ENCODE assay signal across 8 mouse cellular contexts in genomic region chr11:47988333-47988696, GRCm38 (mm10). TPM values are rescaled to one million over a fixed set of nuclear protein-coding genes. Genes with fewer than 3 reads are reported as not detected.
DNase-seq lines count a peak whose midpoint lies in the region; ATAC-seq and TF ChIP-seq lines count a peak whose summit lies in the region.

No protein-coding gene starts in this region.

- H3K9ac ChIP-seq in hindbrain, embryonic 14.5 days = peak overlapping the region; percentile 86
- H3K9ac ChIP-seq in midbrain, embryonic 12.5 days (replicated peaks) = peak overlapping the region; percentile 73

- peak in 1 of 2 experiments; percentile 0 for DNase-seq in cerebellum, adult 2 months
- DNase-seq in cerebellum, adult 11-12 months = no peak
- DNase-seq in ovary, postnatal 36 days (ENCODE audit: low spot score) = peak; percentile 21
- DNase-seq in ovary, adult 18-20 months (ENCODE audit: low spot score) = no peak
- peak; percentile 36 for DNase-seq in hindbrain, embryonic 14.5 days (ENCODE audit: low spot score)
- no peak for DNase-seq in MN1 (ENCODE audit: low spot score)
- DNase-seq in gastrocnemius, adult 8-10 months (ENCODE audit: low spot score in 2 of 2) = no peak

- no peaks in the 10 kb centered on the region for H3K9me3 ChIP-seq in hindbrain, embryonic 14.5 days (ENCODE audit: control insufficient read depth, low read length)
- H3K9me3 ChIP-seq in midbrain, embryonic 12.5 days = no peaks in the 10 kb centered on the region

- WGBS in cerebellum, adult 2 months = under 1% methylated on average over 31 of the region's 31 CpGs
- WGBS in hindbrain, embryonic 14.5 days = under 1% methylated on average over 29 of the region's 31 CpGs
- under 1% methylated on average over 31 of the region's 31 CpGs for WGBS in midbrain, embryonic 12.5 days

- no peak overlapping the region for H3K27ac ChIP-seq in cerebellum, adult 2 months (ENCODE audit: insufficient read depth, low read length)
- peak overlapping the region; percentile 81 for H3K27ac ChIP-seq in hindbrain, embryonic 14.5 days
- H3K27ac ChIP-seq in midbrain, embryonic 12.5 days (replicated peaks) = peak overlapping the region; percentile 67; the same call in 1 of the 2 replicates

- H3K4me2 ChIP-seq in hindbrain, embryonic 14.5 days (replicated peaks) = peak overlapping the region; percentile 85
- peak overlapping the region; percentile 89 for H3K4me2 ChIP-seq in midbrain, embryonic 12.5 days (replicated peaks)

- no peaks in the 10 kb centered on the region for H3K36me3 ChIP-seq in hindbrain, embryonic 14.5 days (replicated peaks; ENCODE audit: control insufficient read depth, insufficient read depth)
- H3K36me3 ChIP-seq in midbrain, embryonic 12.5 days = no peaks in the 10 kb centered on the region

- peak overlapping the region; percentile 49 for H3K4me3 ChIP-seq in cerebellum, adult 2 months (replicated peaks; ENCODE audit: insufficient read depth, low read depth, low read length)
- peak overlapping the region; percentile 65 for H3K4me3 ChIP-seq in hindbrain, embryonic 14.5 days (replicated peaks; ENCODE audit: low read length)
- H3K4me3 ChIP-seq in midbrain, embryonic 12.5 days = peak overlapping the region; percentile 77

- no peaks in the 10 kb centered on the region for H3K4me1 ChIP-seq in cerebellum, adult 2 months (ENCODE audit: control insufficient read depth, insufficient read depth, low read length)
- H3K4me1 ChIP-seq in hindbrain, embryonic 14.5 days (replicated peaks; ENCODE audit: control insufficient read depth, insufficient read depth, low read length) = peaks cover 10% of the 10 kb centered on the region
- H3K4me1 ChIP-seq in midbrain, embryonic 12.5 days = peaks cover 8% of the 10 kb centered on the region; the same call in 1 of the 2 replicates

- H3K27me3 ChIP-seq in cerebellum, adult 2 months (ENCODE audit: control insufficient read depth, insufficient read depth, low read length) = no peaks in the 10 kb centered on the region; the same call in 1 of the 2 replicates
- 0 out of 2 replicates have a peak, but pooled peaks cover 5% of the 10 kb centered on the region for H3K27me3 ChIP-seq in hindbrain, embryonic 14.5 days (ENCODE audit: control insufficient read depth, insufficient read depth, low read length)
- H3K27me3 ChIP-seq in midbrain, embryonic 12.5 days = peaks cover 32% of the 10 kb centered on the region

- TF ChIP-seq POLR2A in cerebellum, adult 2 months (IDR thresholded peaks at IDR 0.05; ENCODE audit: borderline replicate concordance, insufficient read depth, low read length) = no peak

- ATAC-seq in hindbrain, embryonic 14.5 days (ENCODE audit: low FRiP score) = peak; percentile 77
- ATAC-seq in midbrain, embryonic 12.5 days (ENCODE audit: low FRiP score, low read depth) = peak; percentile 80

- no peak for TF ChIP-seq CTCF in cerebellum, adult 2 months (IDR thresholded peaks at IDR 0.05; ENCODE audit: borderline replicate concordance, insufficient read depth, low read depth, low read length)

RNA-seq across cellular contexts. Expression of gene Sgcd, which starts 0.5 kb away (rescaled TPM):
- 2.6 and 2.7 TPM in 2 replicates for polyA plus RNA-seq in cerebellum, adult 2 months (2012; rRNA removed)
- polyA plus RNA-seq in hindbrain, embryonic 14.5 days (2014; fragmentation: Nextera tagmentation; extraction: Ambion mirVana) = 5.1 and 5.7 TPM in 2 replicates
- polyA plus RNA-seq in midbrain, embryonic 12.5 days (2016; fragmentation: Nextera tagmentation; extraction: Ambion mirVana) = 3.8 and 4.6 TPM in 2 replicates
- 10 to 100 TPM; 62.6 to 82.0 (median 77.1) TPM for total RNA-seq in gastrocnemius, adult 8-10 months (2022)

Comparison
In these comparisons a context has a peak if more than half of its experiments do, and no peak if none do; other contexts are left out.
1. DNase-seq: peak in ovary, postnatal 36 days (single experiment) and hindbrain, embryonic 14.5 days (single experiment); none in cerebellum, adult 11-12 months (single experiment), ovary, adult 18-20 months (single experiment), MN1 (single experiment) and gastrocnemius, adult 8-10 months (0 of 2).
2. Peak in every context shown above with its lines, with median percentiles within 50 percentile points of each other: H3K4me3 ChIP-seq.